Mouse (Mus musculus) G1E (cell line): ENCODE measurements around the gene Mypn.

ENCODE experiments used
- CTCF ChIP-seq: IDR thresholded peaks from 2 replicates; pipeline ENCODE4 v1.5.1; 2012; ENCODE audit warnings: low read depth, low read length, inconsistent platforms, mixed read lengths
- GATA1 ChIP-seq: IDR thresholded peaks from 2 replicates; pipeline ENCODE4 v1.6.1; 2012; ENCODE audit warnings: borderline replicate concordance, low read length, inconsistent platforms, mixed read lengths
- GATA2 ChIP-seq: IDR thresholded peaks from 2 replicates; pipeline ENCODE4 v1.6.1; 2012; ENCODE audit warnings: low read depth, low read length, inconsistent platforms, borderline replicate concordance
- POLR2AphosphoS5 ChIP-seq: IDR thresholded peaks from 2 replicates; pipeline ENCODE4 v1.6.1; 2012; ENCODE audit warnings: low read depth, low read length, inconsistent platforms; ENCODE audit not compliant: insufficient replicate concordance
- TAL1 ChIP-seq: conservative IDR thresholded peaks from 2 replicates; pipeline ENCODE4 v1.6.1; 2012; ENCODE audit warnings: low read depth, low read length, inconsistent platforms, mixed read lengths

DNA sequence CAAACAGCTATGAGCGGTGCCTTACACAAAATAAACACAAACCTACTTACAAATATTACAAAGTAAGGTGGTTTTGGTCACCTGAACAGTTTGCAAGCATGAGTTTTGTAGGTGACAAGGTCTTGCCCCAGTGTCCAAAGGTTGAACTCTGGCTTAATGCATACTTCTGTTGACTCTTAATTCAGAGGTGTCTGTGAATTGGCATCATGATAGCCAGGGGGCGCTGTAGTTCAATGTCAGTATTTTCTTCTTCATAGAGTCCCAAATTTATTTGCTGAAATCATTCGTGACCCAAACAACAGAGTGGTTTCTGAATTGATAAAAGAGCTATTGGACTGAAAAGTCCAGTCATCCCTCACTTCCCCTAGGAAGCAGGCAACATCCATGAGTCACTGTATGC, 50.2 kb downstream of the Mypn start:
- TF ChIP-seq GATA1 (no peak), CTCF (no peak), GATA2 (no peak), POLR2AphosphoS5 (no peak), TAL1 (no peak)
